Mouse (Mus musculus): Measurements from ENCODE around the gene Fras1. TPM values are rescaled to one million over a fixed set of nuclear protein-coding genes. Genes with fewer than 3 reads are reported as not detected.

The Fras1 gene
- total and polyA plus RNA-seq, 3 experiments, result not detected

- no peaks in the 10 kb centered on the region for H3K9me3 ChIP-seq (replicated peaks; ENCODE audit: insufficient read depth, low read length)
- no peak overlapping the region for H3K27ac ChIP-seq (ENCODE audit: control insufficient read depth, low read depth, low read length)
- no peak overlapping the region for H3K9ac ChIP-seq (ENCODE audit: control insufficient read depth, low read depth, low read length, poor library complexity, severe bottlenecking)
- H3K27me3 ChIP-seq (ENCODE audit: control insufficient read depth in 1 of 2, insufficient read depth in 2 of 2, low read length in 2 of 2), result no peaks in the 10 kb centered on the region
- H3K4me1 ChIP-seq (ENCODE audit: control insufficient read depth in 1 of 2, insufficient read depth in 2 of 2, low read length in 2 of 2), result no peaks in the 10 kb centered on the region
- TF ChIP-seq ZKSCAN1 (IDR thresholded peaks at IDR 0.05; ENCODE audit: low read depth, low read length) (no peak), TCF12 (IDR thresholded peaks at IDR 0.05; ENCODE audit: low read depth, low read length) (no peak), ZMIZ1 (IDR thresholded peaks at IDR 0.05; ENCODE audit: low read depth, low read length) (no peak), UBTF (IDR thresholded peaks at IDR 0.05; ENCODE audit: borderline replicate concordance, insufficient read depth, low read depth, low read length) (no peak), POLR2A (IDR thresholded peaks at IDR 0.05; ENCODE audit: control insufficient read depth in 1 of 2, insufficient read depth in 1 of 2, low read depth in 1 of 2, low read length in 2 of 2, poor library complexity in 1 of 2) (no peak), USF1 (IDR thresholded peaks at IDR 0.05; ENCODE audit: low read depth, low read length) (no peak), GABPA (IDR thresholded peaks at IDR 0.05; ENCODE audit: low read depth, low read length) (no peak), CHD2 (IDR thresholded peaks at IDR 0.05; ENCODE audit: low read length) (no peak), MEF2A (IDR thresholded peaks at IDR 0.05; ENCODE audit: extremely low read depth, insufficient replicate concordance, low read depth, low read length, poor library complexity, severe bottlenecking) (no peak), POLR2AphosphoS2 (IDR thresholded peaks at IDR 0.05; ENCODE audit: low read length) (no peak), MAZ (IDR thresholded peaks at IDR 0.05; ENCODE audit: low read depth, low read length) (no peak), MYC (IDR thresholded peaks at IDR 0.05; ENCODE audit: low read depth, low read length) (no peak)
- no peak for DNase-seq (ENCODE audit: low read depth, low spot score)
- H3K4me3 ChIP-seq (ENCODE audit: control insufficient read depth in 1 of 2, insufficient read depth in 1 of 2, low read depth in 2 of 2, low read length in 2 of 2), result no peak overlapping the region
- H3K79me2 ChIP-seq (ENCODE audit: control insufficient read depth, insufficient read depth, low read length, poor library complexity), result no peaks in the 10 kb centered on the region
- H3K36me3 ChIP-seq (ENCODE audit: control insufficient read depth in 1 of 2, insufficient read depth in 2 of 2, low read length in 2 of 2), result no peaks in the 10 kb centered on the region
Observed at GRCm38 (mm10) chr5:96590621-96591020, 216.9 kb downstream of the Fras1 start.

GRCm38 (mm10) chr5:96595793-96596192 is 222.0 kb downstream of the Fras1 start:
- Histone ChIP-seq H3K4me3 (ENCODE audit: control insufficient read depth in 1 of 2, insufficient read depth in 1 of 2, low read depth in 2 of 2, low read length in 2 of 2) (no peak overlapping the region), H3K27me3 (ENCODE audit: control insufficient read depth in 1 of 2, insufficient read depth in 2 of 2, low read length in 2 of 2) (no peaks in the 10 kb centered on the region), H3K27ac (ENCODE audit: control insufficient read depth, low read depth, low read length) (no peak overlapping the region), H3K79me2 (ENCODE audit: control insufficient read depth, insufficient read depth, low read length, poor library complexity) (no peaks in the 10 kb centered on the region), H3K4me1 (ENCODE audit: control insufficient read depth in 1 of 2, insufficient read depth in 2 of 2, low read length in 2 of 2) (no peaks in the 10 kb centered on the region), H3K9ac (ENCODE audit: control insufficient read depth, low read depth, low read length, poor library complexity, severe bottlenecking) (no peak overlapping the region), H3K36me3 (ENCODE audit: control insufficient read depth in 1 of 2, insufficient read depth in 2 of 2, low read length in 2 of 2) (no peaks in the 10 kb centered on the region), H3K9me3 (replicated peaks; ENCODE audit: insufficient read depth, low read length) (no peaks in the 10 kb centered on the region)
- TF ChIP-seq TCF12 (IDR thresholded peaks at IDR 0.05; ENCODE audit: low read depth, low read length), result no peak
- TF ChIP-seq USF1 (IDR thresholded peaks at IDR 0.05; ENCODE audit: low read depth, low read length), result no peak
- no peak for TF ChIP-seq HCFC1 (IDR thresholded peaks at IDR 0.05; ENCODE audit: low read depth, low read length)
- no peak for TF ChIP-seq SMC3 (IDR thresholded peaks at IDR 0.05; ENCODE audit: low read depth, low read length)
- TF ChIP-seq MYC (IDR thresholded peaks at IDR 0.05; ENCODE audit: low read depth, low read length), result no peak
- no peak for TF ChIP-seq NELFE (IDR thresholded peaks at IDR 0.05; ENCODE audit: low read depth, low read length)
- TF ChIP-seq MAX (IDR thresholded peaks at IDR 0.05; ENCODE audit: low read length), result no peak
- TF ChIP-seq UBTF (IDR thresholded peaks at IDR 0.05; ENCODE audit: borderline replicate concordance, insufficient read depth, low read depth, low read length), result no peak
- no peak for TF ChIP-seq CTCF (IDR thresholded peaks at IDR 0.05 in 2 of 3, conservative IDR thresholded peaks at IDR 0.05 in 1 of 3; ENCODE audit: control insufficient read depth in 1 of 3, insufficient read depth in 1 of 3, low read depth in 2 of 3, low read length in 3 of 3, poor library complexity in 1 of 3, severe bottlenecking in 1 of 3)
- TF ChIP-seq CHD1 (IDR thresholded peaks at IDR 0.05; ENCODE audit: low read depth, low read length), result no peak
- no peak for TF ChIP-seq TAL1 (IDR thresholded peaks at IDR 0.05; ENCODE audit: low read length)
- no peak for TF ChIP-seq MAZ (IDR thresholded peaks at IDR 0.05; ENCODE audit: low read depth, low read length)
- no peak for TF ChIP-seq GATA1 (IDR thresholded peaks at IDR 0.05; ENCODE audit: low read depth, low read length)
- TF ChIP-seq ELF1 (IDR thresholded peaks at IDR 0.05; ENCODE audit: low read depth, low read length), result no peak
- TF ChIP-seq USF2 (IDR thresholded peaks at IDR 0.05; ENCODE audit: borderline replicate concordance in 1 of 2, insufficient read depth in 1 of 2, low read depth in 1 of 2, low read length in 2 of 2), result no peak
- TF ChIP-seq ZMIZ1 (IDR thresholded peaks at IDR 0.05; ENCODE audit: low read depth, low read length), result no peak
- TF ChIP-seq MYB (IDR thresholded peaks at IDR 0.05; ENCODE audit: low read depth, low read length), result no peak
- TF ChIP-seq MXI1 (IDR thresholded peaks at IDR 0.05; ENCODE audit: low read depth, low read length), result no peak
- DNase-seq (ENCODE audit: low read depth, low spot score), result no peak

Measured in MEL (cell line).